Mouse (Mus musculus) kidney, adult 9 months (tissue): Measurements from ENCODE around the gene Lgals3bp.

ENCODE experiments used
- DNase-seq: peaks from one replicate; pipeline ENCODE4 v3.0.0; 2022

The Lgals3bp gene

DNA sequence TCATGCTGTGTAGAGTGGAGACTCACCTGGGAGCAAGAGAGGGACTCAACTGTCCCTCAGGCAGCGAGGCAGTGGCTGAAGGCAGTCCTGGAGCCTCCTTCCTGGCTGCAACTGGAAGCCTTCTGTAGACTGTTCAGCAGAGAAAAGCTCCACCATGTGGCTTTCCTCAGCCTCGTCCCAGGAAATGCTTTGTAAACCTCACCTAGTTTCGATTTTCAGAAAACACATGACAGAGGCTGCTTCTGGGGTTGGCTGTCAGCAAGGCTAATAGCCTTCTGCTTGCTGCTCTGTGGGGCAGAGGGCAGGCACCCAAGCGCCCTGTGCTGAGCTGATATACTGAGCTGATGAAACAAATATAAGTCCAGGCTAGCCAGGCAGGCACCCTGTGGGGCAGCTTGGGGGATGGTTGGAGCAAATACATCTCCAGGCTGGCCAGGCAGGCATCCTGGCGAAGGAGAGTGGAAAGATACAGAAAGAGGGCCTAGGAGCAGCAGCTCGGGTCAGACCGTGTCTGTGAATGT, at the start of gene Lgals3bp:
TSS of gene Lgals3bp (minus strand) at position 333 of the 521 bp plus-strand sequence.
- peak; percentile 87 for DNase-seq

DNA sequence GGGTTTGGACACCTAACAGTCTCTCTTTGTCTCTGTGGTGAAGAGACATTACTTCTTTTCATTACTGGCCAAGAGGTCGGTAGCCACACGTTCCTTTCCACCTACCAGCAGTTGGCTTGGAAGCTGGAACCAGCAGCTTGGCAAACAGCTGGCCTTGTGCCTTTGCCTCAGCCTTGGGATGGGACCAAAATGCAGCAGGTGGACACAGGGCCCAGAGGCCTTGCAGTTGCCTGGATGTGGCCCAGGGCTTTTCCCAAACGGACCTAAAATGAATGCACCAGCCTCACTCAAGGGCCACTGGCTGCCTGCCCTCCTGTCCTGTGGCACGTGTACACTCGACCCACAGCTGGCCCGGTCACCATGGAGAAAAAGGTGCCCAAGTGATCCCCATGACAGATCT, 49.3 kb upstream of the Lgals3bp start:
- DNase-seq = no peak

DNA sequence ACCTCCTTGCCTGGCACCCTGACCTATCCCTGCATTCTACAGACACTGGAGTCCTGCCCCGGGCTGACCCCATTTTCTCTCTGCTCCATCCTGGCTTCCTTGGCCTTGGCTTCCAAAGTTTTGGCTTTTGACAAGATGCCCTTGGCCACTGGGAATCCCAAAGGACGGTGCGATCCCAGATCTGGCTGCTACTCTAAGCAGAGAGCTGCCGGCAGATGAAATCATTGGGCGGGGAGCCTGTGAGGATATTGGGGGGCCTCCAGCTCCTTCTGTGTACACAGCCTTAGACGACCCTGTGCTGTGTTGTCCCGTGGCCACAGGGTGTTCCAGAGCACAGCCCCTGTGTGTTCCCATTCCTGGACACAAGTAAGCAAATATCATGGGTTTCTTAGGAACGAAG, 46.5 kb upstream of the Lgals3bp start:
- DNase-seq = no peak

DNA sequence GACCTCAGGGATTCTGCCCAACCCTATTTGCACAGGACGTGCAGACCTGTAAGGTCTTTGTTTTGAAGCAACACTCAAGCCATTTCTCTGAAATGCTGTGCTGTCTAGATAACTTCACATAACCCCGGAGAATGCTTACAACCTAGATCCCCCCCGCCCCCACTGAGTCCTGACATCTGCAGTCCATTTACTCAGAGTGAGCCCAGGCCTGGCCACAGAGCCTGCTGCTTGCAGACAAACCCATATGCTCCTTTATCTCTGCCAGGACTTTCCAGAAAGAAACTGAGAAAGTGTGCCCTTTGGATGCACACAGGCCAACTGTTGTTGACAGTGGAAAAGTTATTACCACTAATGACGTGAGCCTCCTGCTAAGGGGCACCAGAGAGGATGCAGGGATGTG, 45.5 kb upstream of the Lgals3bp start:
- no peak for DNase-seq

DNA sequence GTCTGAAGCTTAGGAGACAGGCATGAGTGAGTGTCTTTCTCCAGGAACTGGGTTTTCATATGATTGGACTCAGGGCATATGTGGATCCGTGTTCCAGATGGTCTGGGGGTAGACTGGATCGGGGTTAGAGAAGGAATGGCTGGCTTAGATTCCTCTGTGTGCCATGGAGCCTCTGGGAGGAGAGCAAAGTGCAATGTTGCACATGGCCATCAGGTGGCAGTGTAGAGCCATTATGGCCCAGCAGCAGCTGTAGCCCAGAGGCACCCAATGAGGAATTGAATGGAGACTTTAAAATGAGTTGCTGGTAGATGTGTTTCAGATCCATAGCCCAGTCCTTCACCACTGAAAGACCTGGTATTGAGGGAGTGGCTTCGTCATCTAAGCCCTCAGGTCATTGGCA, 44.0 kb upstream of the Lgals3bp start:
- DNase-seq = peak; percentile 68

DNA sequence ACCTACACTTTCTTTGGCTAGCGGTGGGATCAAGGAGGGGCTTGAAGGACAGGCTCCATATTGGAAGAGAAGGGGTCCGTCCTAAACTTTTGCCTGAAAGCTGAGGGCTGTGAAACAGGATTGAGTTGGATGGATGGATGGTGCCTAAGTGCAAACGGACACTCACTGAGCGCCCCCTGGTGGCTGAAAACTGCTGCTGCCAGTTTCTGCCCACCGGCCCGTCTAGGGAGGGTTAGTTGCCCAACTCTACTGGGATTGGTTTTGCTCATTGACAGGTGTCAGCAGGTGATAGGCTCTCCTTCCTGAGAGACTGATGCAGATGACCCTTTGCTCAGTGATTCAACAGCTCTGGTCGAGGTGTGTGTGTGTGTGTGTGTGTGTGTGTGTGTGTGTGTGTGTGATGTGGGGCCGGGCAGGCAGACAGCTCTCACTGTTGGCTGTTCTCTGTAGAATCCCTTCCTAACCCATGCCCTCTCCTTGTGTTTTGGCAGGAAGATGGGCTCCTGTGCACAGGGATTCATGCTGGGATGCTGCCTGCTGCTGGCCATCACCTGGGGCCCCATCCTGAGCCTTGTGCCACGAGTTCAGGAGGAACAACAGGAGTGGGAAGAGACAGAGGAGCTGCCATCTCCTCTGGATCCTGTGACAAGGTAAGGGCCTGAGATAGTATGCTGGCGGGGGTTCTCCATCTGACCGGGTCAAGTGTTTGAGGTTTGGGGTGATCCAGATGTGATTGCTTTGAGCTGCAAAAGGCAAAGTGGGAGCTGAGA, 41.5 kb upstream of the Lgals3bp start:
- peak; percentile 71 for DNase-seq

DNA sequence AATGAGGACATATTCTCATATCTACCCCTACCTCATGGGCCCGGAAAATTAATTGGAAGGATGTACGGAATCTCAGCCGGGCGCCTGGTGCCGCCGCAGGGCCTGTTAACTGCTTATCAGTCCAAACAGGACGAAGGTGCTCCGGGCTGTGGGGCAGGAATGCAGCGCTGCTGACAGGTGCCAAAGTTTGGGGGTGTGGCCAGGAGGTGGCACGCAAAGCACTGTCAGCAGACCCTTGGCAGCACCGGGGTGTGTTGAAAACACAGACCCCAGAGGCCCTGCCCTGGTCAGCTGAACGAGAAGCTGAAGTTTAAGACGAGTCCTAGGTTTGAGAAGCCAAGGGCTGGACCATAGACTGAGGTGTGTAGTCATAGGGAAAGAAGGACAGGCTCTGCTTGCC, 40.8 kb upstream of the Lgals3bp start:
- DNase-seq = no peak

DNA sequence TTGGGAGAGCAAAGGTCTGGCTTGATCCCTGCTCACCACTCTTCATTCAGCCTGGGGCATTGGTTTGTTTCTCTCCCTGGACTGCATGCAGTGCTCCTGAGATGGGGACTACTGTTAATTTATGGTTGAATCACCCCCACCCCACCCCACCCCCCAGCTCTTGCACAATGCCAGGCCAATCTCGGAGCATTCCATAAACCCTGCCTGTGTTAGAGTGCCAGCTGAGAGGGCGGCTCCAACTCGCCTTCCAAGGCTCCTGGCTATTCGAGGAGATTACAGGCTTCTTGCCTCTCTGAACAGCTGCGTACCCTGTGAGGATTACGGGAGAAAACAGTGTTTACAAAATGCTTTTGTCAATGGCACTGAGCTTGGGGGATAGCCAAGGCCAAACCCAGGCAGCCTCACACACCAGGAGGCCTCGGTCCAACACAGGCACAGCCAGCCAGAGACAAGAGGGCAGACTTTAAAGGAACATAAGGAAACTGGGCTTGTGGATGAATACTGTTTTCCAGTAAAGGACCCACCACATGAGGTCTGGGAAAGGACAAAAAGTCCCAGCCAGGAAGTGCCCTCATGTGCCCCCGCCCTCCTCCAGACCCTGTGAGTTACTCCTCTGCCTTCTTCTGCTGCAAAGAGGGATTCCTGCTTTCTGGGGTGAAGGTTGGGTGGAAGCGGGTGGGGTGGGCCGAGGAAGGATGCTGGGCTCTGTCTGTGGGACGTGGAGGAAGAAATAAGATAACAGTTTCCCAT, 36.9 kb upstream of the Lgals3bp start:
- DNase-seq = no peak

DNA sequence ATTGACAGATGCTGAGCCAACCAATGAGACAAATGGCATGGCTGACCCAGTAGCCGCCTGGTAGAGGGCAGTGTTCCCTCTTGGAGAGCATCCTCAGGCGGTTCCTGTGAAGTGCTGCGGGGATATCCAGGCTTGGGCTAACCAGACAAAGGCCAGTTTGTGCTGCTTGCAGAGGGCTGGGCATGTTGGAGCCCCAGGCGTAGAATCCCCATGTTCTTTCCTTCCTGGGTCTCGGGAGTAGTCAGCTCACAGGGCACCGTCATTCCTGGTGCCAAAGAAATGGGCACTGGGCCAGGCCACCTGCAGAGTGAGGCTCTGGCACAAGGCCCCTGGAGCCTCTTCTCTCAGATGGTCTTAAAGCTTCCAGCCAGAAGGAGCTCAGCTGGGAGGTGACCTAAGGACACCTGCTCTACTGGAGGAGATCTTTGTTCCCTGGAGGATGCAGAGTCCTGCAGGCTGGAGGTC, 34.6 kb upstream of the Lgals3bp start:
- DNase-seq = peak; percentile 73

DNA sequence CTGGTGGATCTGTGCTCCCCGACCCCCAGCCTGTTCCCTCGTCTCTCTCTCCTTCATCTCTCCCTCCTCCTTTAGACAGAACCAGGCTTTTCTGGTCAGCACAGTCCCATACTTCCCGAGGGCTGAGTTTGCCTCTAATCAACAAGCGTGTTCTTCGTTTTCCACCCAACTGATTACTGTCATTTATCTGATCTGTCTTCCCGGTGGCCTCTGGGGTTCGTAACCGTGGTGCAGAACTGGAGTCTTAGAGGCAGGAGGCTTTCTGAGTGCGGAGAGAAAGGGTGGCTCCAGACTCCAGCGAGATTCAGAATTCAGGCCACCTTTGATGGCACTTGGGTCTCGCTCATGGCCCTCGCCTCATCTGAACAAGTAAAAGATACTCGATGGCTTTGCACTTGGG, 32.2 kb upstream of the Lgals3bp start:
- DNase-seq = no peak

DNA sequence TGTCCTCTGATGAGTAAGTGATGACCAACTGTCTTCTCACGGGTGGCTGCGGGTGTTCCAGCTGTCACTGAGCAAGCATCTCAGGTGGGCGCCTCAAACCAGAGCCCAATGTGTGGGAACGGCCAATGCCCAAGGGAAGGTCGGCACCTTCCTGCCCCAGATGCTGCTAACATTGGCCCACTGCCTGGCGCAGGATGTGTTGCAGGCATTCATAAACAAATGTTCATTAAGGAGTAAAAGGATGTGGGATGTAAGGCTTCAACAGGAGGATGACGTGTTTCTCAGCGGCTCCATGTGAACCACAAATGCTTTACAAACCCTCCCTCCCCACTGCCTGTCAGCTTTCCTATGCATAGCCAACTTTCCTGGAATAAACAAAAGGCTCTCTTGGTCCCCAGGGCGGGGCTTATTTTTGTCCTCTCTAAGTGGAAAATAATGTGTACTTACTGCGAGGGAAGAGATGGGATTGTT, 31.5 kb upstream of the Lgals3bp start:
- DNase-seq = no peak

DNA sequence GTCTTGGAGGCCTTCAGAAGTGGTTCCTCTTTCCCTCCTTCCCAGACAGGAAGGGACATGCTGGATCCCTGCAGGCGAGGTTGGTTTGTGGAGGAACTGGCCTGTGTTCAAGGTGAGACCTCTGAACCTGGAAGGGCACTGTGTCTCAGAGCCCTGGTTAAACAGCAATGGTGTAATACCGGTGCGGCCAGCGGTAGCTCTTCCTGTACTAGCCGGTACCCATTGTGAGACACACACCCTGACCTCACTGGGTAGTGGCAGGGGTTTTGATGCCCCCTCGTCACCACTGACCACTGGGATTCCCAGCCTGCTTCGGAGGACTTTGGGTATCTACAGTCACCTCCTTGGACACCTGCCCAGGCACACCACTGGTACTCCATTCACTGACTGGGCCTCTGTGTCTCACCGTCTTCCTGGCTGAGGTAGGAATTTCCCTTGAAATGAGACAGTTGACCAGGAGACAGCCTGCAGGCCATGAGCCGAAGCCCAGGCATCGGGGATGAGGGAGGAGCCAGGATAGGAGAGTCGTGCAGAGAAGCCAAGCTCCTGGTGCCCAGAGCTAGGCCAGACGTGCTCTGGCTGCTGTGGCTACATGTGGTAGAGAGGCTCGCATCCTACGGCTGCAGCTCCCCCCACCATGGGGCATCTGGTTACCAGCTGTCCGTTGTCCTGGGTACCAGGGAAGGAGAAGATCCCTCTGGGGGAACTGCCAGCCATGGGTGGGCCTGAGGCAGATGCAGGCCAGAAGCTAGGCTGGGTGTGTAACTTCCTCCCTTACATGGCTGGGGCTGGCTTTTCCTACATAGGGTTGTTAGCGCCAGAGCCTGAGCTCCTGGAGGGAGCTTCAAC, 29.4 kb upstream of the Lgals3bp start:
- DNase-seq = no peak

DNA sequence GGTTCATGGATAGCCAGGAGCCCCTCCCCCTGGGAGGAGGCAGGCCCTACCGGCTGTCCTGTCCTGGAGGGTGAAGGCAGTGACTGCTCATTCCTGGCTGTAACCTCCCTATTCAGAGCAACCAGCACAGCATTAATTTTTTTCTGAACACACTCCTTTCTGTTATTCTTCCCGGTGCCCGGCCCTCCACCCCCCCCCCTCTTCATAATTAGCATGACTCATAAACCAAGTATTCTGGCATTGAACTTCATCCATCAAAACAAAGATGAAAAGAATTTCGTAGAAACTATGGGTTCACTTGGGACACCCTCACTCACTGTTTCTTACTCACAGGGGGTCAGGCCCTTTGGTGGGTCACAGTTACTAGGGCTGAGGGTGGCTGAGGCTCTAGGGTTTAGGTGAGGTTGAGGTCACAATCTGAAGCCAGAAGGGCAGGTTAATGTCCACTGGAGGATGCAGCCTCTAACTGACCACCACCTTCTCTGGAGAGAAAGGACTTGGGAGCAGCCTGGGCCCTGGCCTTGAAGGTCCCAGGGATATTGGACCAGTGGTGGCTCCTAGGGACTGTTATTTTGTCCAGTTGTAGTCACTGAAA, 28.5 kb upstream of the Lgals3bp start:
- DNase-seq = no peak

DNA sequence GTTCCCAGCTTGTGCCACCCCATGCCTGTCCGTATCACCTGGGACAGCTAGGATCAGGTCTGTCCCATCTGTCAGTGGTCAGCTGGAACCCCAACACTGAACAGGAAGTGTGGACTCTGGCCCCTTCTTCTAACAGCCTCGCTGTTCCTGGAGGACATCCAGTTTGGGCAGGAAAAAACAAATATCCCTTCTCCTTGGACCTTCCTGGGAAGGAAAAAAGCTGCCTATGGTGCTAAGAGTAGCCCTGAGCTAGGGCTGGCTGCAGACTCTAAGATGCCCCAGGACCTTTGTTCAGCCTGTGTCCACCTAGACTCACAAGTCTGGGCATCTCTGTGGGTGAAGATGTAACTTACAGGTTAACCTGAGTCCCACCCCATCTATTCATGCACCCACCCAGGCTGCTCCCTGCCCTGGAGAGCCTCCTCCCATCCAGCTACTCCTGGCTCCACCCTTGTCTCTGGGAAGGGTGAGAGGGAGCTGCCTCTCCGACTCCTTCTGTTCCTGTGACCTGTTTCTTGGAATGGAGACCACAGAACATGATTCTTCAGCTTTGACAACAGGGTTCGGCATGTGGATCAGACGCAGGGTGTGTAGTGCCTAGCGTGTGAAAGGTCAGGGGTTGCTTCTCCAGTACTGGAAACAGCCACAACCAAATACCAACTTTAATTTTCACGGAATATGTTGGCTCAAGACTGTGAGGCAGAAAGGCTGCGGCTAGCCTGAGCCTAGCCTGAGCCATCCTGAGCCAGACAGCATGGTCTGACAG, 27.2 kb upstream of the Lgals3bp start:
- DNase-seq = peak; percentile 59

DNA sequence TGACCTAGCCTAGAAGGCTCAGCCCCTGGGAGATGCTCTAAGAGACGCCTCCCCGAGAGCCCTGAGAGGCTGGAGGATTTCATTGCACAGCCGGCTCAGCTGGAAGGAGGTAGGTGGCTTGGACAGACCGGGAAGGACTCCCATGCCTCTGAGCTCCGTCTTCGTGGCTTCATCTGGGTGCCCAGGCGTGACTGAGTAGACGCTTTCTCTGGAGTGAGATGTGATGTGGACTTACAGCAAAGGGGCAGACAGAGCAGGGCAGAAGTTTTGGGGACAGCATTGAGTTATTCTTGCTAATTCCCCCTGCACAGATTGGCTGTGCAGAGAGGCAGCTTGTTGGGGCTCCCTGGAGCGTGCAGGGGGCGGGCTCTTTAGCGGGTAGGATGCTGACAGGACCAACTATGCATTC, 26.6 kb upstream of the Lgals3bp start:
- DNase-seq = no peak

DNA sequence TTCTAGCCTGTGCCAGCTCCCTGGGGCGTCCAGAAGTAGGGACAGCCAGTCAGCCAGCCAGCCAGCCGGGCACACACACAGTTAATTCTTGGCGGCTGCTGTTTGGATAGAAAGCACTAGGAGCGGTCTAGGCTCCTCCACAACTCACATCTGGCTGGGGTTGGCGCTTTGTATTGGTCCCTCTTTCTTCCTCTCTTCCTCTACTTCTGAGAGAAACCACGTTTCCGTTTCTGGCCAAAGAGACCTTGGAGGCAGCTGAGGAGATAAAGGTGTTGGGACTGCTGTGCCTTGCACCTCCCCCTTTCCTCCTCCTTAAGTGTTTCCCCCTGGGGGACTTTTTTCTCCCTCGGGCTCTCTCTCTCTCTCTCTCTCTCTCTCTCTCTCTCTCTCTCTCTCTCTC, 26.1 kb upstream of the Lgals3bp start, which contains the start of gene C1qtnf1:
TSS of gene C1qtnf1 (plus strand) at position 218 of the 400 bp plus-strand sequence.
- DNase-seq = no peak

DNA sequence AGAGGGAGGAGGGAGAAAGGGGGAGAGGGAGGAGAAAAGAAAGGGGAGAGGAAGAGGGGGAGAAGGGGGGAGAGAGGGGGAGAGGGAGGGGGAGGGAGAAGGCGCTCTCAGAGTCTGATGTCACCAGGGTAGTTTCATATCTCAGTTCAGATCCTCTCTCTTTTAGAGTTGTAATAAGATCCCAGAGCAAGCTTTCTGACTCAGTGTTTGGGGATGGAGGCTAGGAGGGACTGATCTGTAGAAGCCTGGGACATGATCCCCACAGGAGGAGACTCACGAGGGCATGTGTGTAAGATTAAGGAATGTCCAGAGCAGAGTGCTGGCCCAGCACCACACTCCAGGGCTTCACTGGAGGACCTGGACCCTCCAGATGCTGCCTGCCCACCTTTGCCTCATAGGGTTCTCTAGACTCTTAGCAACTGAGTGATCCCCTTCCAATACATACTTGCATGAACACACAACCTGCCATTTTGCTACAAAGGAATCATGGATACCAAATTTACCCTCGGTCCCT, 25.4 kb upstream of the Lgals3bp start:
- DNase-seq = no peak

DNA sequence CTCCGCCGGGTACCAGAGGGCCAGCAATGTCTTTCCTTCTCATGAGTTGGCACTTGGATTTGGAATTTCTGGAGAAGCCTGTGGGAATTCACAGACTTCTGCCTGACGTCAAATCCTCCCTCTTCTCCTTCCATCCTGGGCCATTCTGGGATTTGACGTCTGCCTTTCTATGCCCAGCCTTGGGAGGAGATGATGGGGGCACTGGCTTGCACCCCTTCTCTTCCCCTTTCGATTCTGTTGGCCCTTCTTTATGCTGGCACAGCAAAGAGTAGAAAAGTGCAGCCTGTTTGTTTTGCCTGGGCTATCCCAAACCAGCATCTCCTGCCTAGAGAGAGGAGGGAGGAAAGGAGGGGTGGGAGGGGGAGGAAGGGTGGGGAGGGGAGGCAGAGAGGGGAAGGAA, 24.9 kb upstream of the Lgals3bp start:
- no peak for DNase-seq

DNA sequence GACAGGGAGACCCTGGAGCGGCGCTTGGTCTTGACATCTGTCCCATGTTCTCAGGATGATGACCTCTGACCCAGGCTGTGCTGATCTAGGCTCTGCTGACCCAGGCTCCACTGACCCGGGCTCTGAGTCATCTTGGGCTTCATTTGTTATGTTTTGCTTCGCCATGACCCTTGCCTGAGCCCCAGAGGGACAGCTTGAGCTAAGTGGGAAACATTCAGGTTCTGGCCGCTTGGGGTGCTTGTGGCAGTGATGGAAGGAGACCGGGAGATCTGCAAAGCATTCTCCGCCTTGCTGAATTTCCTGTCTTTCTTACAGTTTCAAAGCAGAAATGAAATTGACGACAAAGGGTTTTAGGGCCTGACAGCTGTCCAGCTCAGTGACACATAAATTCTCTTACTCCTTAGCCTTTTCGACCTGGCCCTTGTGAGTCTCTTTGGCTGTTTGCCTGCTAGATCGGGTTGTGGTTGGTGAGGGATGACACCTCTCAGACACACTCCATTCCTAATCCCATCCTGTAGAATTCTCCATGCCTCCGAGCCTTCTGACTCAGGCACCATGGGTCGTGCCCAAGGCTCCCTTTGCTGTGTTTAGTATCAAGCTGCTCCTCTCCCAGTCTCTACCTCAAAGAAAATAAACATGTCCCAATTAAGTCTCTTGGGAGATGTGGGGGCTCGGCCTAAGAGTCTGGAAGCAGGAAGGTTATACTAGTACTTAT, 22.9 kb upstream of the Lgals3bp start:
- DNase-seq = no peak

DNA sequence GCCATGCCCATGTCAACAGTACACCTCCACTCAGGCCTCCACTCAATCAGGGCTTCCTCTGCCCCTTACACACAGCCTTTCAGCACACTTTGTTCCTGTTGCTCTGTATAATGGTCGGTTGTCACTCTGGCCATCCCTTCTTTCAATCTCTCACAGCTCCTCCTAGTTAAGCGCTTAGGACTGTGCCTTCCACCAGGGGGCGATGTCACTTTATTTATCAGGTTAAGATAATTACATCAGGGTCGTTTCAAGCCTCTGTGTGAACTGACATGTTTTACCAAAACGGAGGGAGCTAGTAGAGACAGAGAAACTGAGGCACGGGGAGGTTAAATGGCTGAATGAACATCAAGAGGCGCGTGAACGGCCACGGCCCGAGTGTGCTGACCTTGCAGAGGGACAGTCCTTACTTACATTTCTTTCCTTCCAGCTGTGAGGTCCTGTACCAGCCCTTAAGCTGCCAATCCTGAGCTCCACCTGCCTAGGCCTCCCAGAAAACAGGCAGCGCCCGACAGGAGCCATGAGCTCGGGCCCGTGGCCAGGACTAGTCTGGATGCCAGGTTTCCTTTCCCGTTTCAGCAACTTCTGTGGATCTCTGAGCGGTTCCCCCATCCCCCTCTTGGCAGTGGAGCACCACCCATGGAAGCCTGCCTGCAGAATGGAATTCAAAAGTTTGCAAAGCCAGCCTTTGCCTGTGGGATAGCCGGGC, 21.5 kb upstream of the Lgals3bp start:
- peak; percentile 85 for DNase-seq
